Mouse (Mus musculus) c-Kit-negative CD71-positive TER-119-positive erythroid progenitor cells, embryonic 14.5 days (primary cell): ENCODE data around the gene Fstl4.

Experiments used
- DNase-seq: peaks from one replicate; pipeline ENCODE4 v3.0.0-alpha.2; 2013; ENCODE audit warnings: low read depth, low spot score

Fstl4 gene

DNA sequence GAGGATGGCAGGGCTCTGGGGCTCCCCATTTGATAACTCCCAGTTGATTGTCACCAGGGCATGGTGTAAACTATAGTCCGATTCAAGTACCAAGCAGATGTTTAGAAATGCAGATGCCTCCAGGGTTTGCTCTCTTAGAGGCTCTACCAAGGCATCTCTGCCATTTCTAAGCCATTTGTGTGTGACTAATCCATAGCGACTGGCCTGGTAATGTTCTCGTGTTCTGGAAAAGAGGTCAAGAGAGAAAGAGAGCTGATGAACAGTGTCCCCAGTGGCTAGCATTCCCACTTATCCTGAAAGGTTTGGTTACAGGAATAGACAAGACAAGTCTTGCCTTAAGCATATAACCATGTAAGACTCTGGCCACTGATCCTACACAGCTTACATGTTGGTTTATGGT is 3.5 kb downstream of the Fstl4 start:
- DNase-seq: no peak

DNA sequence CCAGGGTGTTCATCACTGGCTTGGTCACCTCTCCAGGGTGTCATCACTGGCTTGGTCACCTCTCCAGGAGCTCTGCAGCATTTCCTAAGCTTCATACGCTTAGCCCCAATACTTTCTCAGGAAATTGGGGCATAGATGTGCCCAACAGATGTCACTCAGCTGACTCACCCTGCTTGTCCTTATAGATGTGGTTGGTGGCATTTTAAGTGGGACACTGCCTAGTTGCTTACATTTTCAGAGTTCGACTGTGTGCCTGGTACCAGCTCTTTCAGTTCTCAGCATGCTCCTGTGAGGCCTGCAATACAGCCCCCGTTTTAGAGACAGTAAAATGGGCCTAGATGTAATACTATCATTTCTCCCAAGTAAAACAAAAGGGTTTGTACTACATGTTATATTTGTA is 8.6 kb downstream of the Fstl4 start:
- DNase-seq: no peak

DNA sequence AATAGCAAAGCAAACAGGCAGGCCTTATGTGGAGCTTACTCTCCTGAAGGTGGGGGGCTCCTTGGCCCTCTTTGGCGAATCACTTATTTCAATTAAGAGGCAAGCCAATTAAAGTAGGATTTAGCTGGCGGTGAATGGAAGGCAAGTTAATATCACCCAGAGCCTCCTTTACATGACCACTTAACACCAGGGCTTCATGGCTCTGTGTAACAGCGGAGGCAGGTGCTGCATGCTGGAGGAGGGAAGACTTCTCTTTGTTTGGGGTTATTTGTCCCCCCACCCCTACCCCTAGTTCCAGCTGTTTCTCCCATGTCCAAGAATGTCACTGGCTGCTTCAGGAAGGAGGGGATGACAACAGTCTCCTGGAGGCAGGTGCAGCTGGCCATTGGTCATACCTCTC is 10.9 kb downstream of the Fstl4 start:
- no peak for DNase-seq

DNA sequence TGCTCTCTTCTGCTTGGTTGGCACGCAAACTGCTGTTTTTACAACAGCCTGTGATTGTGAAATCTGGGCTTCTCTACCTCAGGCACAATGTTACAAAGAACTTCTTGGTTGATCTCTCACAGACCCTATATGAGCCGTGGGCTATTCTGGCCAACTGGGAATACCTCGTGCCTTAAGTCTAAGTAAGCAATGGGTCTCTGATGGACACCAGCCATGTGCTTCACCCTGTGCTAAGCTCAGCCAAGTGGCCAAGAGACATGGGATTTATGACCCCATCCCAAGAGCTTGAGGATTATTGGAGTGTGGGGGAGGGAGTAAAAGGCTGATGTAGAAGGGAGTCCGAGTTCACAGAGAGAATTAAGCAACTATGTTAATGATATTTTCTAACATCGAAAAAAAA is 18.0 kb downstream of the Fstl4 start:
- no peak for DNase-seq

DNA sequence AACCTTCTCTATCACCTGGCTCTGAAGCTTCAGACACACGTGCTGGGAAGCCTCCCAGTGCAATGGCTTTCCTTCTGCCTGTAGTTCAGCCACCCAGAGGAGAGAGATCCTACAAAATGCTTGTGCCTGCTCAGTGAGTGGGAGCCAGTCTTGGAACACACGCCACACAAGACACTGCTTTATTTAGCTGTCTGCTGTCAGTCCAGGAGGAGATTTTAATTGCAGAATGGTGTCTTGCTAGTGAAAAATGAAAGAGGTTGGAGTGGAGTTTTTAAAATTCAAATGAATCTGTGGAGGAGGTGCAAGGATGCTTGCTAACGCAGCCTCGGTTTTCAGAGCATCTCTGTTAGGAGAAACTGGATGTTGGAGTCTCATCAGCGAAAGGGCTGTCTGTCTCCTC is 29.9 kb downstream of the Fstl4 start:
- DNase-seq: no peak

DNA sequence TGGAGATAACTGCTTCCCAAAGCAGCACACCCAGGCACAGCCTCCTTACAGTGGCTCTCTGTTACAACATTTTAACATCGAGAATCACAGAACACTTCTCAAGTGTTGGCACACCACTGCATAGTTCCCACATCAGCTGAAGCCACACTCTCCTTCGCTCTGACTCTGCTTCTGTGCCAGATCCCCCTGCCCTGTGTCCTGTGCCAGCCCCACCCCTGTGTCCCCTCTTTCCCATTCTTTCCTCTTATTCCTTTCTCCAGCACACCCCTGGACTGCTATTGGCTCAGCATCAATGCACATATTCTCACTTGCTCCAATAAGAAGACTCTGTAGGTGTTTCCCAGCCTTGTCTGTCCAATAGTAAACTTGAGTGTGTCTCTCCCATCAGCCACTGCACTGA is 45.1 kb downstream of the Fstl4 start:
- DNase-seq: no peak

DNA sequence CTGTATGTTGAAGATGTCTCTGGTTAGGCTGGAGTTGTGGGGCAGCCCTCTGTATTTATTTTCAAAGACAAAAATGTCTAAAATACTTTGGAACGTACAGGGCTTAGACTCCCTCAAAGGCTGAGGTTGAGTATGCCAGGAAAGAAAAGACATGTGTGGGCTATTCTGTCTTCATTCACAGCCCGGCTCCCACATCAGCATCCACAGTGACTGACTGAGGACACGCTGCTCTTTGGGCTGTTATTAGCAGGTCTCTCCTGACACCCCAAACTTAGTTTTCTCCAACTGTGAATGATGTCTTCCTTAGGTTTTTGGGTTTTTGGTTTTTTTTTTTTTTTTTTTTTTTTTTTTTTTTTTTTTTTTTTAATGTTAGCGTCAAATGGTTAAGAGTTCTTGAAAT is 51.6 kb downstream of the Fstl4 start:
- no peak for DNase-seq

DNA sequence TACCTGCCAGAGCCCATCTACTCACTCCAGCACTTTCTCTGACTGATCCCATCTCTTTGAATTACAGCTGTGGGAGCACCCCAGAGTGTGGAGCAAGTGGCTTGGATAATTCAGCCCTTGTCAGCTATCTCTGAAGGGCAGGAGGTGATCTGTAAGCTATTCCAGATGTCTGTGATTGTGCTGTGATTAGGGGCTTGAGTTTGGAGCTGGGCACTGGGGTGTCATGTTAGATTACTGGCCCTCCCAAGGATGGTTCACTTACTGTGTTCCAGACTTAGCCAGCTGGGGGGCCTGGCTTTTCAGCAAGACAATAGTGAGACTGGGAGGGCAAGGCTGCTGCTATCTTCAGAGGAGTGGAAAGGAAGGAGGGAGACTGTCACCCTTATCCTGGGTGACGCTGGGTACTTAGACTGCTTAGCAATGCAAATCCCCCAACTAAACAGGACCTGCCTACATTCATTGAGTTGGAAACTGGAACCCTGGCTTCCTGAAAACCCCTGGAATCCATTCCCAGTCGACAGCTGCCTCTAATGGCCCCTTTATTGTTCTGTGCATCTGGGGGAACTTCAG is 56.0 kb downstream of the Fstl4 start:
- no peak for DNase-seq

DNA sequence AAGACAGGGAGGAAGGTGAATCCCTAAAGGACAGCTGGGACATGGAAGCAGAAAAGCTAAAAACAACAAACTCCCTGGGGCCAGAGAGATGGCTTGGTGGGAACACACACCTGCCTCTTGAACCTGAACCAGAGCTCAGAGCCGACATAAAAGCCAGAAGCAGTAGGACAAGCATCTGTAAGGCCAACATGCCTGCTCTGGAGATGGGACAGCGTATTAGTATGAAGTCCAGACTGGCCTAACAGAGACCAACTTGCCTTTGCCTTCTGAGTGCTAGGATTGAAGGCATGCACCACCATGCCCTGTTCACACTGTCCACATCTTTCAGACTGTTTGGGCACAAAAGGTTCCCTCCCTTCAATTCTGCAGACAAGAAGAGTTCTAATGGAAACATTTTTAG is 62.2 kb downstream of the Fstl4 start:
- no peak for DNase-seq

DNA sequence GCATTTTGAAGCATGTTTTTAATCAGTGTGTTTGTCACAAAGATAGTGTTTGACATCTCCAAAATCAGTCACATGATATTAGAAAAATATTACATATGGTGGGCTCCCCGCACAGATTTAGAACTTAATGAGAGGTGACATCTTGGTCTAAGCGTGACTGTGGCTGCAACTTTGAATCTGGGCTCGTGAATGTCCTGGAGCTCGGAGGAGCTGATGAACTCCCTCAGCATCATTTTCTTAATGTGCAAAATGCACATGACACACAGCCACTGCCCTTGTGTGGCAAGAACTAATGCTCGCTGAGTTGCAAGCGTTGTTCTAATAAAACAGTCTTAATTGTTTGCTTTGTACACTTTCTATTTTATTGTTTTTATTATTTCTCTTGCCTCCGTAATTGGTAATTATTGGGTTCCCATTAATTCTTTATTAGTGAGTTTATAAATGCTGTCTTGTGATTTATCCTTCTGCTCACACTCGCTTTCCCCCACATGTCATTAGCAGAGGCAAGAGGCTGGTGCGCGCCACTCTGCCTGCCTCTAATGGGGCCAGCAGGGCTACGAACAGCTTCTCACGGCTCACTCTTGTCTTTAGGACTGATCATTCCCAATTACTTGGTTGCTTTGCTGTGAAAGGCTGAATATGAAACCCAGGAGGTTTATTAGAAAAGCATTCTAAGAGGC is 67.3 kb downstream of the Fstl4 start:
- no peak for DNase-seq

DNA sequence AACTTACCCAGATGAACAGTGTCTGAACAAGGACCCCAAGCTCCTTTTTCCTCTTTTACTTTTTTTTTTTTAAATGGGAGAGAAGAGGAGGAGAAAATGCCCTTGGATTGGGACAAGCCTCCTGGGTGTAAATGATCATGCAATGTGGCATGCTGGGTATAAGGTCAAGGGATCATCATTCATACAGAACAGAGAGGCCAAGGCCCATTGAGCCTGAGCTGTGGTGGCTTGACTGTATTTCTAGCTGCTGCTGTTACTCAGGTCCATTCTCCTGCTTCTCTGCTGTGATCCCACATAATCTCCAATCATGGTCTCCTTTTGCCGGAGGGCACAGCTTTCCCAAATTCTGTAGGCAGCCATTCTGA is 67.9 kb downstream of the Fstl4 start:
- DNase-seq: no peak

DNA sequence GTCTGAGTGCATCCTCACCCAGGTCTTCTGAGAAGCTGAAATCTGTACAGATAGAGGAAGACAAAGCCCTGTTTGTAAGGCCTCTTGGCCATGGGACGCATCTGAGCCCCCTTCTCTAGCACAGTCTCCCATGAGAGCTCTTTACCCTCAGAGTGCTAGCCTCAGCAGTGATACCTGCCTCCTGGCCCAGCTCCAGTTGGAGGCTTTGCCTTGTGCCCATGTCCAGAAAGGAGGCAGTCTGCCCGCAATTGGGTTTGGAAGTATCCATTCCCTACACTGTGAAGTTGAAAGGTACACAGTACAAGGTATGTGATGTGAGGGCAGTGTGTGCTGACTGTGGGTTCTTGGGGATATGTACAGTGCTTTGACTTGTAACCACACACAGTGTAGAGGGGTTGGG is 84.3 kb downstream of the Fstl4 start:
- DNase-seq: no peak

DNA sequence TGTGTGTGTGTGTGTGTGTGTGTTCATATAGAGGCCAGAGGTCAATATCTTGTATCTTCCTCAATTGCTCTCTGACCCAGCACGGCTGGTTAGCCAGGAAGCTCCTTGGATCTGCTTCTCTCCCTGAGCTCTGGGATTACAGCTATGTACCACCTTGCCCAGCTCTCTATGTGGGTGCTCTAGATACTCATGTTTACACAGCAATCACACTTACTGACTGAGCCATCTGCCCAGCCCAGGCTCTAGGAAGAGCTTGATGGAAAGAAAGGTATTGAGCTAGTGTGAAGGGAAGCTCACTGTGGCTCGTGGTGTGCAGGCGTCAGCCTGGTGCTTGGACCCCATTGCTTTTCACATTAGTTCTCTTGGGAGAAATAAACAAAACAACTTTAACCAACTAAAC is 85.6 kb downstream of the Fstl4 start:
- DNase-seq: no peak

DNA sequence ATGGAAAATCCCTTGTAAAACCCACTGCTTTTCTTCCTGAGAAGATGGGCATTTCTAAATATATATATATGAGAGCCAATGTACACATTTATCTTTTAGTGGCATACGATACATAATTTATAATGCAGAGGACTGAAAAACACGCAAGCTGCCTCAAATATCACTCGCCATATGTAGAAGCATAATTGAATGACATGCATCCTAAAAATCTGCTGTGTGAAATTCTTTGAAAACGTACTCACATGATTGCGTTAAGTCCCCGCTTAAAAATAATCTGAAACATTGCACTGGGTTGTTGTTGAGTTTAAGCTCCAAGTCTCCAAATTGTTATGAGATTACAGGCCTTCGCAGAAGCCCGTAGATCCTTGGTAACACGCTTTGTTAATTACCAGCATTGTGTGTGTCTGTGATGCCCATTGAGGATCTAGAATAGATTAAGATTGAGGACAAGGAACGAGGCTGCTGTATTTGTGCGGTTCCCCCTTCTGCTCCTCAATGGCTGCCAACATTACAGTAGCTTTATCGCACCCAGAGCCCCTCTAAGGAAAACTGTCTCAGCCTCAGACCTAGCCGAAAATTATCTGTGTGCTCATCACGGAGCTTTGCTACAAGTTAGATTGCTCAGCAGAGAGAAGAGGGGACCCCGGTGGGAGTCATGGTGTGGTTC is 108.5 kb downstream of the Fstl4 start:
- no peak for DNase-seq

DNA sequence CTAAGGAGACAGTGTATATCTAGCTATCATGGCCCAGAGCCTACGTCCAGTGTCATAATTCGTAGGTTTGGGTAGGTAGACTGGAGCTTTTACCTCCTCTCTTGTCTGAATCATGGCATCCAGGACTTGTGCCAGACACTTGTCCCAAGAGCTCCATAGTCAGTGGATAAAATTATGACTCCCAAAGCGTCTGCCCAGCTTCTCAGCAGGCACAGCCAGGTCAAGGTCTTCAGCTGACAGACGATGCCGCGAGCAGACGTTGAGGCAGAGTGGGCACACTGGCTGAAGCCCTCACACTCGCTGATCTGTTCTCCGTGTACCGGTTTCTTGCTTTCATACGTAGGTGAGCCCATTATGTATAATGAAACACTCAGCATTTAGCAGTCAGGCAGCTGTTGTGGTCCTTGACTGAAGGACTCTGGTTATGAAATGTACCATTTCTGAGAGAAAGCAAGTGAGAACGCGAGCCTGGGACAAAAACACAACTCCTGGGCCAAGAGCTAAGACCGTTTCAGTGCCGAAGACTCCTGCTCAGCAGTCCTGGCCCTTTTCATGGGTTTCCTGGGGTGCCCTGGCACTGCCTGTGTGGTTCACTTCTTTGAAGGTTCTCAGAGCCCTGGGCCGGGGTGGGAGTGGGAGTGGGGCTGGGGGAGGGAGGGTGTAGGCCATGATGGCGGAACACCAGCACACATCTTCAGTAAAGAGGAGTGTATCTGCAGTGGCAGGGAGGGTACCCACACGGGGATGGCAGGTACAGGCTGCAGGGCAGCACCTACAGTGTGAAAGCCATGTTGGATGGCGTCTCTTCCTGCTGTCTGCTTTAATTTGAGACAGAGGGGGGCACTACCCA is 111.7 kb downstream of the Fstl4 start:
- DNase-seq: no peak

DNA sequence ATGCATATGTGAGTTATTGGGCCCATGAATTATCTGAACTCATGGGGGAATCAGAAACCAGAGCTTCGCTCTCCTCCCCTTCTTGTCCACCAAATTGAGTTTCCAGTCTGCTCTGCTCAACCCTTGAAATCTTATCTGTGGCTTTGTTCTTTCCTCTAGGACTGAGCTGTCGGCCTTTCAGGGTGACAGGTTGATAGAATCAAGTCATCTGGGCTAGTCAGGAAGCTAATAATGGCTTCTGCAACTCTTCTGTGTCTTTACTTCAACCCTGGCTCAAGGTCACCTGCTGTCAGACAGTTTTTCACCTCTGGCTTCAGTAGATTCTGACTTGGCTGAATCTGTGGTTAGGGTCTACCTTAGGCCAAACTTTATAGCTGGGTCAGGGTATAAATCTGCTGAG is 113.2 kb downstream of the Fstl4 start:
- DNase-seq: no peak

DNA sequence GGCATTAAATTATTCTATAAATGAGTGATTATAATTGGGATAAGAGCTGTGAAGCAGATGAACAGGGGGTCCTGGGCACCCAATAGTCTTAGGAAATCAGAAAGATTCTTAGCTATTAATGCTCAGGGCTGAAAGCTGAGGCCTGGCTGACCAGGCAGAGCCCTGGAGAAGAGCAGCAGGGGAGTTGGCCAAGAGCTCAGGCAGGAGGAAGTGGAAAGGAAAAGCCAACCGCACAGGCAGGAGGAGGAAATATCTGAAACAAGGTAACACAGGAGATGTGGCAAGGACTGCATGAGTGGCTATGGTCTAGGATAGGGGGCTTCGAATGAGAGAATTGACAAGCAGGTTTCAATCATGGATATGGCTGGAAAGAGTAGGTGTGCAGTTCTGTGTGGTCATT is 115.5 kb downstream of the Fstl4 start:
- no peak for DNase-seq

DNA sequence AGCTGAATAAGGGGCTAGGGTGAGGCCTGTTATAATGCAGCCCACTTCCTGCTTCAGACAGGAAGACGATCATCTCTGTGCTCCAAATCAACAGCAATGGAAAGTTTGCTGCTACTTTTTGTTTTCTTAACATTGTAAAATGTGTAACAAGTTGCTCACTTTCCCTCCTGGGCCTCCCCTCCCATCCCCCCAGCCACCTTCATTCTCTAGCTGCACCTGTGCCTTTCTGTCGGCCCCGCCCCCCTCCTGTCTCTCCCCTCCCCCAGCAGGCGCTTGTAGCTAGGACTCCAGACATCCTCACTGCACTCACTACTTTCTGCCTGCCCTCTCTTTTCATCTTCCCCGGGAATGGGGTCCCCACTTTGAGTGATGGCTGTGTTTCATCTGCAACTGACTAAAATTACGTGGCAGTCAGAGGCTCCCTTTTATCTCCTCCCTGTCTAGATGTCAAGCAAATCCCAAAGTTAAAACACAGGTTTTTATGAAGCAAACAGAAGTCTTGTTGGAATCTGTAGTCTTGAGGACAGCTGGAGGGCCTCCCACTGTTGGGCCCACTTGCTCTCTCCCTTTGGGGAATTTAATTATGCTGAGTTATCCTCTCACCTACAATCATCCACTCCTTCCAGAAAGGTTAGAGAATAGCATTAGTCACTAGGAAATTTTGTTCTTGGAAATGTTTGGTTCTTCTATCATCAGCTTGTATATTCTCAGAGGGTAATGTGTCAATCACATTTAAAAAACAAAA is 122.3 kb downstream of the Fstl4 start:
- DNase-seq: no peak

DNA sequence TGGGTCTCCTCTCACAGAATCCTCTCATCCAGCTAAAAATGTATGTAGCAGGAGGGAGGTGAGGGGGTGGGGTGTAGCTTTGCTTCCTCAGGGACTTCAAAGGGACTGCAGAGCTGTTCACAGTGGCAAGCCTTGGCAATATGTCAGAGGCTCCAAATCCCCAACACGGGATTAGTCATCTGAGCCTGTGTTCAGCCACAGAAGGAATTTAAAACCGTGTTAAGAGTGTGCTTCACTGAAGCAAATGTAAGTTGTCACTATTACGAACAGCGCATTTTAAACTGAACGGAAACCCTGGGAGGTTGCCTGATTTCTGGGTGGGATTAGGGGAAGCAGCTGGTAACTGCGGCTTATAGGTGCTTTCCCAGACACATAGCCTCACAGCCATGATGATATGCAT is 123.7 kb downstream of the Fstl4 start:
- no peak for DNase-seq

DNA sequence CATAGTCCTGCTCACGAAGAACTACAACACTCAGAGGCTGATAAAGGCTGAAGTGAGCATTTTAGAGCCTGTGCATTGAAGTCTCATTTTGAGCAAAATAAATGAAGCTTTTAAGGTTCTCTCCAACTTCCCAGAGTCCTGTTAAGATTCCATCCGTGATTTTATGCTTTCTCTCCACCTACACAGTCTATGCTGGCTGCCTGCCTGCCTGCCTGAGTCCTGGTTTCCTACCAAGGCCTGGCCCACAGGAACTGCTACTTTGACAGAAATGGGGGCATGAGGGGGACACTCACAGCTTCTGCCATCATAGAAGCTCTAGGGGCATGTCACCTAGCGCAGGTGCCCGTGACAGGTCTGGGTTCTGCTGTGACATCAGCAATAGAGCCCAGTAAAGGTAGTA is 125.1 kb downstream of the Fstl4 start:
- no peak for DNase-seq

DNA sequence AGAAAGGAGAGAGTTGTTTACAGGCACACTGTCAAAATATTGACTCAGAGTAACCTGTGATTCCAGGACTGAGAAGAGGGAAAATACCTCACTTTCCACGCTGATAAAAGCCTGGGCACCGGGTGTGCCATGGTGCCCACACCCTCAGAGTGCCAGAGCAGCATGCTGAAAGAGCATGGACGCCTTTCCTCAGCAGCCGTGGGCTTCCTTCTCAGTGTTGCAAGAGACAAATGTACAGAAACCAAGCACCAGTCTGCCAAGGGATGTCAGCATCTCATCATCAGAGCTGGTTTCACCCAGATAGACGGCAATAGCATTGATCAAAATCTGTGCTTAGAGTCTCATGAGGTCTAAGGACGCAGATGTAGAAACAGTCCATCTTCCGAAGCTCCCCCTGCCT is 125.7 kb downstream of the Fstl4 start:
- no peak for DNase-seq

DNA sequence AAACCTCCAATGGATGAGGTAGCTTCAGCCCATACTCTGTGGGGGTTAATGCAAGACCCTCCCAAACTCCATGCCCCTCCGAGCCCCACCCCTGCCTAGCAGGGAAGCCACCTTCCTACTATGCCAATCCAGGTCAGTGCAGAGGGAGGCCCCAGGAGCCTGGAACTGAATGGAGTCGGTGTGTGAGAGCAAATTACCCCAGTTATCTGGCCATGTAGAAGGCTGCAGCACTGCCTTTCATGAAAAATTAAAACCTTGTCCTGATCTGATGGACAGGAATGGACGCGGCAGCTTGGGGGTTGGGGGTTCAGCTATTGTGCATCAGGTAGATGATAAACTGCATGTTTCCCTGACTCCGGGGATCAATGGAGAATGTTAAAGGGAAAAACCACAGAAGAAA is 139.7 kb downstream of the Fstl4 start:
- no peak for DNase-seq
